Mouse (Mus musculus) lung, postnatal 0 days (tissue): ENCODE data around the gene Cic. TPM values are rescaled to one million over a fixed set of nuclear protein-coding genes. Genes with fewer than 3 reads are reported as not detected.

Experiments used
- ATAC-seq: fragments of 200-750 bp; cut with Nextera tagmentation; 2 replicates; pipeline ENCODE4 v1.8.0; 2017; ENCODE audit warnings: moderate library complexity
- DNase-seq: peaks from one replicate; pipeline ENCODE4 v3.0.0-alpha.2; 2016; ENCODE audit warnings: low spot score
- H3K27ac ChIP-seq: fragments of 300-500 bp; sonication (generic); 2 replicates; pipeline ENCODE4 v1.5.1; 2014; ENCODE audit warnings: antibody characterized with exemption, mild to moderate bottlenecking, low read length, mixed read lengths
- H3K27me3 ChIP-seq: fragments of 300-500 bp; sonication (generic); replicated peaks from 2 replicates; pipeline ENCODE4 v1.6.1; 2014; ENCODE audit warnings: low read length, mixed read lengths; ENCODE audit not compliant: insufficient read depth
- H3K36me3 ChIP-seq: fragments of 300-500 bp; sonication (generic); 2 replicates; pipeline ENCODE4 v1.6.1; 2014; ENCODE audit warnings: low read length, mixed read lengths; ENCODE audit not compliant: insufficient read depth
- H3K4me1 ChIP-seq: fragments of 300-500 bp; sonication (generic); 2 replicates; pipeline ENCODE4 v1.6.1; 2014; ENCODE audit warnings: antibody characterized with exemption, low read depth, low read length, mixed read lengths; ENCODE audit not compliant: insufficient read depth
- H3K4me2 ChIP-seq: fragments of 300-500 bp; sonication (generic); replicated peaks from 2 replicates; pipeline ENCODE4 v1.6.1; 2014; ENCODE audit warnings: low read depth, mild to moderate bottlenecking, low read length, moderate library complexity, mixed read lengths
- H3K4me3 ChIP-seq: fragments of 300-500 bp; sonication (generic); 2 replicates; pipeline ENCODE4 v1.5.1; 2014; ENCODE audit warnings: low read depth, low read length
- H3K9ac ChIP-seq: fragments of 300-500 bp; sonication (generic); replicated peaks from 2 replicates; pipeline ENCODE4 v1.6.1; 2014; ENCODE audit warnings: low read depth, mild to moderate bottlenecking
- H3K9me3 ChIP-seq: fragments of 300-500 bp; sonication (generic); 2 replicates; pipeline ENCODE4 v1.6.1; 2016; ENCODE audit warnings: low read length, mixed read lengths
- CTCF ChIP-seq: IDR thresholded peaks from 2 replicates; pipeline ENCODE4 v1.5.1; 2016; ENCODE audit warnings: antibody characterized with exemption, mild to moderate bottlenecking
- EP300 ChIP-seq: IDR thresholded peaks from 2 replicates; pipeline ENCODE4 v1.6.1; 2016; ENCODE audit warnings: antibody characterized with exemption, mild to moderate bottlenecking, control low read depth
- WGBS: fragments of 180-500 bp; shearing (Covaris S2); extraction: QIAGEN DNeasy Blood & Tissue Kit; methylation state at CpG from one replicate; pipeline ENCODE4 v1.1.7; 2014; 5-methylcytosine and 5-hydroxymethylcytosine counted together
- polyA plus RNA-seq: library from polyadenylated mRNA; unstranded; fragments of >200 nt; fragmentation: Nextera tagmentation; extraction: Ambion mirVana; gene quantifications from 2 replicates; pipeline ENCODE4 v1.2.1, GENCODE M21; 2015

Cic gene
- polyA plus RNA-seq, 1 experiment from 2014 or later = 26.5 TPM

GRCm38 (mm10) chr7:25221102-25221883, 46.2 kb upstream of the Cic start, which contains the start of gene Zfp526:
Zfp526 (plus strand) TSS chr7:25221425.
- Histone ChIP-seq H3K36me3 (peaks cover 14% of the 10 kb centered on the region), H3K4me2 (peak within 1 kb of the TSS; percentile 85), H3K27ac (peak within 1 kb of the TSS; percentile 90), H3K4me3 (peak within 1 kb of the TSS; percentile 69), H3K9me3 (no peaks in the 10 kb centered on the region), H3K4me1 (peaks cover 10% of the 10 kb centered on the region), H3K27me3 (no peaks in the 10 kb centered on the region), H3K9ac (peak within 1 kb of the TSS; percentile 65)
- peak; percentile 93 for ATAC-seq
- DNase-seq = peak; percentile 98
- TF ChIP-seq CTCF (peak; percentile 58), EP300 (no peak)
- under 1% methylated on average over 44 of the region's 45 CpGs for WGBS

GRCm38 (mm10) chr7:25222275-25222967, 45.1 kb upstream of the Cic start:
- Histone ChIP-seq H3K27ac (no peak overlapping the region), H3K9me3 (no peaks in the 10 kb centered on the region), H3K4me3 (no peak overlapping the region), H3K9ac (0 out of 2 replicates have a peak overlapping the region, but pooled peaks have one; percentile 5), H3K36me3 (peaks cover 21% of the 10 kb centered on the region), H3K4me2 (peak overlapping the region; percentile 85), H3K4me1 (peaks cover 10% of the 10 kb centered on the region), H3K27me3 (no peaks in the 10 kb centered on the region)
- WGBS = 74% methylated on average over 10 of the region's 10 CpGs
- DNase-seq = no peak
- TF ChIP-seq EP300 (no peak), CTCF (no peak)
- ATAC-seq = no peak

- Histone ChIP-seq H3K36me3 (peaks cover 51% of the 10 kb centered on the region), H3K4me1 (no peaks in the 10 kb centered on the region), H3K4me2 (no peak overlapping the region), H3K9ac (no peak overlapping the region), H3K27me3 (no peaks in the 10 kb centered on the region), H3K27ac (no peak overlapping the region), H3K4me3 (no peak overlapping the region), H3K9me3 (no peaks in the 10 kb centered on the region)
- no peak for DNase-seq
- 93% methylated on average over 1 of the region's 1 CpGs for WGBS
- TF ChIP-seq CTCF (no peak), EP300 (no peak)
- no peak for ATAC-seq
Measured at GRCm38 (mm10) chr7:25227523-25228300, 39.8 kb upstream of the Cic start.

GRCm38 (mm10) chr7:25230690-25231285, 36.7 kb upstream of the Cic start:
- Histone ChIP-seq H3K9me3 (no peaks in the 10 kb centered on the region), H3K4me3 (no peak overlapping the region), H3K9ac (no peak overlapping the region), H3K36me3 (peaks cover 42% of the 10 kb centered on the region), H3K27ac (no peak overlapping the region), H3K27me3 (no peaks in the 10 kb centered on the region), H3K4me1 (peaks cover 5% of the 10 kb centered on the region), H3K4me2 (no peak overlapping the region)
- no peak for DNase-seq
- no peak for ATAC-seq
- TF ChIP-seq CTCF (no peak), EP300 (no peak)
- WGBS = 86% methylated on average over 9 of the region's 9 CpGs

GRCm38 (mm10) chr7:25232101-25232648, 35.3 kb upstream of the Cic start:
- WGBS = 41% methylated on average over 5 of the region's 5 CpGs
- Histone ChIP-seq H3K4me1 (peaks cover 7% of the 10 kb centered on the region), H3K9me3 (no peaks in the 10 kb centered on the region), H3K27me3 (no peaks in the 10 kb centered on the region), H3K9ac (no peak overlapping the region), H3K36me3 (peaks cover 30% of the 10 kb centered on the region), H3K27ac (no peak overlapping the region), H3K4me2 (no peak overlapping the region), H3K4me3 (no peak overlapping the region)
- peak; percentile 31 for TF ChIP-seq CTCF
- TF ChIP-seq EP300 = no peak
- DNase-seq (no peak), ATAC-seq (no peak)
